Mouse (Mus musculus) ES-Bruce4 (cell line): ENCODE measurements around the gene Lcn2.

Experiments used
- CTCF ChIP-seq: IDR thresholded peaks from one replicate; pipeline ENCODE4 v1.8.1; 2011; ENCODE audit warnings: low read depth, low read length
- EP300 ChIP-seq: IDR thresholded peaks from 2 replicates; pipeline ENCODE4 v1.6.1; 2011; ENCODE audit warnings: low read depth, low read length; ENCODE audit not compliant: insufficient read depth
- POLR2A ChIP-seq: IDR thresholded peaks from one replicate; pipeline ENCODE4 v1.8.1; 2011; ENCODE audit warnings: low read length; ENCODE audit not compliant: insufficient read depth

- TF ChIP-seq EP300 (no peak), POLR2A (no peak), CTCF (no peak)
Observed at GRCm38 (mm10) chr2:32374191-32374590, 13.9 kb downstream of the Lcn2 start.
